Comparison of ENCODE assay signal across 19 mouse cellular contexts in genomic region chr14:118113116-118113515, GRCm38 (mm10).
"Had no signal": no experiment of that assay in that cellular context is flagged by ENCODE, and none has a peak within 500 bp of the region (broad histone marks: within the 10 kb centered on the region; RNA-seq: fewer than 3 reads in every experiment).

No protein-coding gene starts in this region.

- H3K4me2 ChIP-seq: lung, embryonic 14.5 days; midbrain, embryonic 12.5 days; neural tube, embryonic 13.5 days; neural tube, embryonic 15.5 days had no signal

- H3K4me1 ChIP-seq: midbrain, embryonic 10.5 days; midbrain, embryonic 12.5 days; neural tube, embryonic 13.5 days; neural tube, embryonic 15.5 days had no signal

- H3K9ac ChIP-seq: lung, embryonic 14.5 days; midbrain, embryonic 12.5 days; neural tube, embryonic 13.5 days; neural tube, embryonic 15.5 days had no signal

- H3K27ac ChIP-seq: midbrain, embryonic 10.5 days; midbrain, embryonic 12.5 days; neural tube, embryonic 13.5 days; neural tube, embryonic 15.5 days had no signal

- H3K9me3 ChIP-seq: midbrain, embryonic 10.5 days; midbrain, embryonic 12.5 days; neural tube, embryonic 13.5 days; neural tube, embryonic 15.5 days had no signal

- H3K4me3 ChIP-seq: midbrain, embryonic 10.5 days; midbrain, embryonic 12.5 days; myocyte; neural tube, embryonic 13.5 days; neural tube, embryonic 15.5 days had no signal

- ATAC-seq: midbrain, embryonic 16.5 days had no signal

- DNase-seq: lung, adult 18-20 months; lung, embryonic 14.5 days; lung, postnatal 14 days; lung, postnatal 4 days; midbrain, embryonic 14.5 days; retina, postnatal 1 day; right cerebral cortex, adult 18-20 months; right cerebral cortex, postnatal 25 days; right cerebral cortex, postnatal 4 days; spleen, adult 18-20 months; thymus, adult 18-20 months; thymus, postnatal 14 days; thymus, postnatal 36 days had no signal

- H3K27me3 ChIP-seq: midbrain, embryonic 12.5 days; neural tube, embryonic 13.5 days; neural tube, embryonic 15.5 days had no signal
